Mouse (Mus musculus): ENCODE results near the gene Gm11146. TPM values are rescaled to one million over a fixed set of nuclear protein-coding genes. Genes with fewer than 3 reads are reported as not detected.

Gene Gm11146
- total RNA-seq (2021): not detected
- long read RNA-seq, experiment 1, partial matches to known transcripts: 0 of 3 reads
- long read RNA-seq, experiment 1, other reads (novel, unspliced or antisense): 3 of 3 reads
- long read RNA-seq, experiment 2: 0 reads

DNA sequence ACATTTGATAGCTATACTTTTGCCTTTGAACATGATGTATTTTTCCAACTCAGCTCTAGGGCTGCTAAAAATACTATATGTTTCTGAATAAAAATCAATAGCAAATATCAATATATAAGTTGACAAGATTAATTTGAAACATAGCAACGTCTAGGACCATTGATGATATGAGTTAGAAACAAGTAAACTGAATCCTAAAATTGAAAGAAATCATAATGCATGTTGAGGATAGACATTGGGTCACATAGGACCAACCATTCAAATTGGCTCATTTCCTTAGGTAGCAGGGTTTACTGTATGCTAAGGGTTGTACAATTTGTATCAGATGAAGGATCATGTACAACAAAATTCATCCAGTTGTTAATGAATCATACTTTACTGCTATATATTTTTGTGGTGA is at the start of gene Gm11146:
Gene Gm11146, minus strand, starts transcription at position 101 of the 400 bp plus-strand sequence.
- DNase-seq (ENCODE audit: low spot score in 2 of 2): no peak

DNA sequence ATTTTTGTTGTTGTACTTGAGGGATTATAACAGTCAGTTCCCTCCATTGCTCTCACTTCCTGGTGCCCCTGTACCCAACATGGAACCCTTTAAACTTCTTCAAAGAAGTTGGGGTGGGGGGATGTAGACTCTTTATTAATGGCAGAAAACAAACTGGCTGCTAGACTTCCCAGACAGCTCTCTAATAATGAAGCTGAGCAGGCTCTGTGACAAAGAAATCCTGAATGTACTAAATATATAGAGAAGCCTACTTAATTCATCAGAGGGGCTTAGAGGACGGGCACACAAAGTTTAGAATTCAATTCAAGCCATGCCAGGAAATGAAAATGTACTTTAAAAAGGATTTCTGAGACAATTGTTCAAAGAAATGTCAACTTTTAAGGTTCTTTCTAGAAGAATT is 48.7 kb upstream of the Gm11146 start:
- DNase-seq (ENCODE audit: low spot score in 2 of 2): no peak

DNA sequence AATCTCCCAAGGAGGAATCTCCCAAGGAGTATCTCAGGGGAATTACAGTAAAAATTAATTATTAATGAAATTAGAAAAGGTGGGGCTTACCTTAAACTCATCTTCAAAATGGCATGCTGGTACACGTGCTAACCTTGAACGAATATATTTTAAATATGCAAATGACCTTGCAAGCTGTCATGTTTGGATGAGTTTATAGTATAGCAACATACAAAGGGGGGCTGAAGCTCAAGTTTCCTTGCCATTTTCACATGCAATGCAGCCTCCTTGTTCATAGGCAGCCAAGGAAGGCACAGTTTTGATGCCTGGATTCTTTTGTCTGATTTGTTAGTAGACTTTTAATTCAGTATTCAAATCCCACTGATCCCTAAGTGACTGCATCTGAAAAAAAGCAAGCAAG is 47.1 kb upstream of the Gm11146 start:
- DNase-seq (ENCODE audit: low spot score in 2 of 2): no peak

DNA sequence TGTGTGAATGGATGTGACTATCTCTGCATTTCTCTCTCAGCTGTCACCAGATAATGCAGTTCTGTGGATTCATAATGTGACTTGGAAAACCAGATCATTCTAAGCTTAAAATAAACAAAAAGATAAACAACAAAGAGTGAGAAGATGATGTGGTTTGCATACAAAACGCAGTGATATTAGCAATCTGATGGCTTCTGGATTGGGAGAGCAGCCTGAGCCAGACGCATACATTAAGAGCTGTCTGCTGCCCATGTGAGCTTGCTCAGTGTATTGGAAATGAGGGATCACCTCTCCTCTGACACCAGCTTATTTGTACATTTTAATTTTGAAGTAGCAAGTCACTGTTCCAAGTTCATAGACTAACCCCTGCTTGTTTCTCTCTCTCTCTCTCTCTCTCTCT is 46.3 kb upstream of the Gm11146 start:
- DNase-seq (ENCODE audit: low spot score in 2 of 2): no peak

DNA sequence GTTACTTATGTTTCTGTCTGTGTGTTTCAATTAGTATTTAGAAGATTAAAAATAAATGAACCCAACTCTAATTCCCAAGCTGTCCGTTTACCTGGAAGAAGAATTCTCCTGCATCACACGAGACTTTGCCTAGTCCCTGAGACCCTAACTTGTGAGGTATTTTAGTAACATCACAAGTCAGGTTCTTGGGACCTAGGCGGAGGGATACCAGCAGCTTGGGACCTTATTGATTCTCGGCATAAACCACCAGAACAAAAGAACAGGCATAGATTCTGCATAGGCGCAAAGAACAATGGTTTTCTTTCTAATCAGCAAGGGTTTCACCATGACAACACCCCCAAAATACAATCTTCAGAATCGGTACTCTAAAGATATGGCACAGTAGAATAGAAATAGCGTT is 44.3 kb upstream of the Gm11146 start:
- no peak for DNase-seq (ENCODE audit: low spot score in 2 of 2)

DNA sequence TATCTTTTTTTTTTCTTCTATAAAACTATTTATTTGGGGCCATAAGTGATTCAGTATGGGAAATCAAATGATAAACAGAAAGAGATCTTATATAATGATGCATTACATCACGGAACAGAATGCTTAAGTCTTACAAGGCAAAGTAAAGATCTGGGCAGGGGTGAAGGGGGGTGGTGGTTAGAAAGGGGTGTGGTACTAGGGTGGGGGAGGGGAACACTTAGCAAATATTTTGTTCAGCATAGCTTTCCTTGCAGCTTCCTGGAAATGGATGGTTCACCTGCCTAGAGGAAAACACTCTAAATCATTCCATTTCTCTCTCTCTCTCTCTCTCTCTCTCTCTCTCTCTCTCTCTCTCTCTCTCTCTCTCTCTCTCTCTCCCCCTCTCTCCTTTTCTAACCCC is 43.1 kb upstream of the Gm11146 start:
- DNase-seq (ENCODE audit: low spot score in 2 of 2): no peak

DNA sequence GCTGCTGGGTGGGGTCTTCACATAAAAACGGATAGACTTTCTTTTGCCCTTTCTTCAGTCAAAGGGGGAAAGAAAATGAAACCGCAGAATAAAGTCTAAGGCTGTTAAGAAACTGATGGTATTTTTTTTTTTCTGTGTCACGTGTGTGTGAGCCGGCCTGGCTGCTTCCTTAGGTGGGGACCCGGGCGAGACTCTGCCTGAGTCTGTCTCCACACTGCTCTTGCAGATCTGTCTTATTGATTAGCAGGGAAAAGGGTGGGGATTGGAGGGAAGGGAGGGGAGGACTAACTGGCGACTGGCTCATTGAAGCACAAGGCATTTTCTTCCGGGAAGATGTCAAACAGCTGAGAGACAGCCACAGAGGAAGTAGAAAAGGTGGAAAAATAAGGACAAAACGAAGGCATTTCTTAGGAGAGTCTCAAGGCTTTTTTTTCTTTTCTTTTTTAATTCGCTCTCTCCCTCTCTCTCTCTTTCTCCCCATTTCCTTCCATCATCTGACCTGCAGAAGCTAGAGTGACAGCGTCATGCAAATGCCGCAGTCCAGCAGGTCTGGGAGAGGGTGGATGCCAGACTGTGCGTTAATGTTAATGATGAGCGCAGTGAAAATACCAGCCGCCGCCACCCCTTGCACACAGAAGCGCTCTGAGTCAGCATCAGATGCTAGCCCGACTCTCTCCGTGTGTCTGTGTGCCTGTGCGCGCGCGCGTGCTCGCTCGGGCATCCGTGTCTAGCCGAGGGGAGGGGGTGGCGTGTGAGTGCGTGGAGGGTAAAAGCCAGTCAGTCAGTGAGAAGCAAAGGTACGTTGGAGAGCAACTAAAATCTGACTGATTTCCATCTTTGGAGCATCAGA is 42.2 kb upstream of the Gm11146 start:
- DNase-seq (ENCODE audit: low spot score in 2 of 2): peak; percentile 31 to 68

DNA sequence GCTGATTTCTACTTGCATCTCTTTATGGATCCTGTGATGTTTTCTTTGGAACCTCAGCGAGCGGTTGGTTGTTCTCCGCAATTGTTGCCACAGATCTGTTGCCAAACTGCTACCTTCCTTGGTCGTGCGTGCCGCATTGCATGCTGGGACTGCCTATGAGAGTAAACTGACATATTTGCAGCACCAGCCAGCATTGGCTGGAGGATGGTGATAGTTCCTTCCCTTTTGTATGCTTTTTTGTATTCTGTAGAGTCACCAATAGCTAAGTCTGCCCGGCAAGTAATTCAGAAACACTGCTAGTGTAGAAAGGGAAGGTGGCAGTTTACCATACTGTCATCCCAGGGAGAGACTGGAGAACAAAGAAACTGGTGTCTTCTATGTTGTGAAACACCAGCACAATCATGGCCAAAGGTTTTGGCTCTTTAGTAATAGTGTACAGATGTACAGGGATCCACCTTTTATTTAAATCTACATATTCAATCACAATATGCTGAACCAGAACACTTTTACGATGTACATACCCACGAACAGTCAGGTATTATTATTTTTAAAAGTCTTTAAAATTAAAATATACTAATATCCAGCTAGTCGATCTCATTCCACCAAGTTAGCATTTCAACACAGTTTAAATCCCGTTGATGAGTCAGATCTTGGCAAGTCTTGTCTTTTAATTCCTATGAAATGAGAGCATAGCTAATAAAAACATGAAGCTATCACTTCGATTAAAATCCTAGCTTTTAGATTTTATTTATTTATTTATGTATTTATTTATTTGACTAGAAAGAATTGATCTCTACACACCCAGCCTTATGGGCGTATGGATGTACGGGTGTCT is 41.4 kb upstream of the Gm11146 start:
- no peak for DNase-seq (ENCODE audit: low spot score in 2 of 2)

DNA sequence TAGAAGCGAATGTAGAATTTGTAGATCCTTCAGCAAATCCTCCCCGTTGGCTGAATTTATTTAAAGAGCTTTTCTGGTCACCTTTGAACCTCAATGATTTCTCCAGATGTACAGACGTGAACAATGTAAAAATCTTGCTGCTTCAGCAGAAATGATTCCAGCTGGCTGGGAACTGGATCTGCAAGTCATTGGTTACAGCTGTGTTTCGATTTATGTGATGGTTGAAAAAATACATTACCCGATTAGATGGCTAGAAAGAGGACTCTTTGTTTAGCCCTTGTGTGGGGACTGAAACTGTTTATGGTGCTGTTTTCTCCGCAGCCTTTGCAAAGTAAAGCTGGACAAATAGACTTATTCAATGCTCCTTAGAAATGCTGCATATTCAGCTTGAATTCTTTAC is 34.6 kb upstream of the Gm11146 start:
- DNase-seq (ENCODE audit: low spot score in 2 of 2): peak in 1 of 2 experiments; percentile 53

DNA sequence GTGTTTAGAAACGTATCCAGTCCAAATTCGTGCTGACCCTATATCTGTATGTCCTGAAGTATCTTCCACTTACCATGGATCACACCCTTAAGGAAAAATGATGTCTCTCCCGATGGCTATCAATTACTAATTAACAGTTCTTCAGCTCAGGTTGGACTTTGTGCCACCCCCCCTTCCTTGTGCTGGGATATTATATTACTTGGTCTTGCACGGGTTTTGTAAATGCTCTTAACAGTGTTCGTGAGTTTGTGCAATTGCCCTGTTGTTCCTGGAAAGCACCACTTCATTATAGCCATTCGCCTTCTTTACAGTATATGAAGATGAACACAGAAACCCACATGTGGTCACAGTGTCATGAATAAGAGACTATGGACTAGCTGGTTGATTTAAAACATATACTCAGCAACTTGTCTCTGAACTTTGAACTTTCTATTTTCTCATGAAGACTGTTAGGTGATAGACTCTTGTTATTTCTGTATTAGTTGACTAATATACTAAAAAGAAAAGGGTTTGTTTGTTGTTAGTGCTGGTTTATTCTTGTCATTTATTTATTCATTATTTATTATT is 30.5 kb upstream of the Gm11146 start:
- no peak for DNase-seq (ENCODE audit: low spot score in 2 of 2)

DNA sequence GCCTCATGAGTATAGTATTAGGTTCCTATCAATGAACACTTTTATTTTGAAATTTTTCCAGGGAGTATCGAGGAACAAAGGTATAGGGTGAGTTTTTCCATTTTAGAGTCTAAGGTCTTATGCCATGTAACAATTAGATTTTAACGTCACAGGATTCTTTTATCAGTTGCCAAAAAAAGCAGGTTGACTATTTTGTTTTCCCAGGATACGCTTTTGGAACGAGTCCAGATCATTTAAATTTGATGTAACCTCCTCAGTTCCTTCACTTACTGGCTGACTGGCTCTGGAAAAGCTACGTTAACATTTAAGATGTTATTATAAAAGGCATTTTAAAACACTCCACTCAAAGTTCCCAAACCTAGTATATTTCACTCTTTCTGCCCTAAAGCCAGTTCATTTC is 20.8 kb upstream of the Gm11146 start:
- no peak for DNase-seq (ENCODE audit: low spot score in 2 of 2)

DNA sequence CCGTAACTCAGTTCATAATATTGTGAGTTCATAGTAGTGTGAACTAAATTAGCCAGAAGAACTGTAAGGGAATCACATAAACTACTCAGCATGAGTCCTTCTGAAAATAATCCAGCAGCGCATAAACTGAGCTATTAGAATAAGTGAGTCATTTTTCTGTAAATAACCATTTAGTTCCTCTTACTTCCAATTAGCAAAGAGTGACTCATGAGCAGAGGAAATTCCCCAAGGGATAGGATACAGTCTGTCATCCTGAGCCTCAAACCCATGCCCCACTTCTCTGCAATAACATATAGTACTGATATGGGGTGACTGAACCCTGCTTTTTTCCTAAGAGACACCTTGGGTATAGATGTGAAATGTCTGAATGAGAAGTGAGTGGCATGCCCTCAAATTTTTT is 687 bp upstream of the Gm11146 start:
- no peak for DNase-seq (ENCODE audit: low spot score in 2 of 2)

DNA sequence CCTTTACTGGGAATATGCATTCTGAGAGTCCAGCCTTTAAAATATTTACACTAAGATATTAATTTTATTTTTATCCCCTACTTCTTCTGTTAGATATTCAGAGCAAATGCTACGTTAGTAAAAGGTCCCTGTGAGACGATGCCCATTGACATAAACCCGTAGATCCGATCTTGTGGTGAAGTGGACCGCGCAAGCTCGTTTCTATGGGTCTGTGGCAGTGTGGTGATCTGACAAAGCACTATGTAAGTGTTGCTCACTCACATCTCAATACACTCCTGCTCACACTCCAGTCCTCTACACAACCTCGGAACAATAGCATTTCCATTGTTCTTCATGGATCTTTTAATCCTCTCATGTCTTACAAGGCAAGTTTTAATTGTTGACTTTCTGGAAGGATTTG is 3.1 kb downstream of the Gm11146 start:
- DNase-seq (ENCODE audit: low spot score in 2 of 2): no peak

DNA sequence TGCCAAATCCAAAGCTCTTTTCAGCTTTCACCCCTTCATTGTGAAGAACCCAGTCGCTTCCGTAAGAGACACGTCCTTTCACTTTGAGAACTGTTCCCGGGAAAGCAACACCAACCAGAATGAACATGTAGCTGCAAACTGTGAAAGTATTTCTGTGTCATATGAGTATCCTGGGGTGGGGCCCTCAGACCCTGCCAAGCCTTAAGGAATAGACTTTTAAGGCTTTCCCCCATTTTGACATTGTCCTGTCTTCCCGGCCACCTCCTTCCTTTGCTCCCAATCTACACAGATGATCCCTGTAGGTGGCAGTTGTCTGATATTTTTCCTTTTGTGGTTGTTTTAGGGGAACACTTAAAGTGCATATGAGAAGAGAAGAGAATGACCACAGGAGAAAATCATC is 5.3 kb downstream of the Gm11146 start:
- no peak for DNase-seq (ENCODE audit: low spot score in 2 of 2)

DNA sequence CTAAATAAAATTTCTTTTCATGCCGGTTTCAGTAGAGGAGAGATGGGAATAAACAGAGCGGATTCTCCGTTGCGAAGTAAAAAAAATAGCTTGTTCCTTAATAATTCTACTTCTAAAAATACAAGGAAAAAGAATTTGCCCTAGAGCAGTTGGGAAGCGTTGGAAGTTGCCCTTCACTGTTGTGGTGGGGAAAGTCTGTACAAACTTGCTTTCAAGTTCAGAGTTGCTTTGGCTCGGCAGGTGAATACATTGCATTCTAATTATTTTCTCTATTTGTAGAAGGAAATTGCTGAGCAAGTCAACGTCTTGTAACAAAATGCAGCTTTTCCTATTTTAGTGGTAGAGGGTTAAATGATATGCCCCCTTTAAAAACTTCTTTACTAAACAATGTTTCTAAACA is 6.2 kb downstream of the Gm11146 start:
- DNase-seq (ENCODE audit: low spot score in 2 of 2): no peak

DNA sequence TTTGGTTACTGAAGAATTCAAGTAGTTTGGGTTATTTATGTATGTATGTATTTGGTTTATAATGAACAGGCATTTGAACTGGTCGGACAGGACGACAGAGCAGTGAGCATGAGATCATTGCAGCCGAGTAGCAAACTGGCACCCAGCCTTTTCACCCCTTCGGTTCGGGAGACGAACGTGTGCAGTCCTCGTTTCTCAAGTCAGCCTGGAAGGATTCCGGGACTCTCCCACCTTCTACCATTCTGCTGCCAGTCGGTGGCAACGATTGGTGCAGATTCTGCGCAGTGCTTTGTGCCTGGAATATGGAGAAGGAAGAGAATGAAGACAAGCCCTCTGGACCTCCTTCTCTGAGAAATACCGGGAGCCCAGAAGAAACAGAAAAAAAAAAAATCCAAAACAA is 7.3 kb downstream of the Gm11146 start:
- peak; percentile 16 to 52 for DNase-seq (ENCODE audit: low spot score in 2 of 2)

DNA sequence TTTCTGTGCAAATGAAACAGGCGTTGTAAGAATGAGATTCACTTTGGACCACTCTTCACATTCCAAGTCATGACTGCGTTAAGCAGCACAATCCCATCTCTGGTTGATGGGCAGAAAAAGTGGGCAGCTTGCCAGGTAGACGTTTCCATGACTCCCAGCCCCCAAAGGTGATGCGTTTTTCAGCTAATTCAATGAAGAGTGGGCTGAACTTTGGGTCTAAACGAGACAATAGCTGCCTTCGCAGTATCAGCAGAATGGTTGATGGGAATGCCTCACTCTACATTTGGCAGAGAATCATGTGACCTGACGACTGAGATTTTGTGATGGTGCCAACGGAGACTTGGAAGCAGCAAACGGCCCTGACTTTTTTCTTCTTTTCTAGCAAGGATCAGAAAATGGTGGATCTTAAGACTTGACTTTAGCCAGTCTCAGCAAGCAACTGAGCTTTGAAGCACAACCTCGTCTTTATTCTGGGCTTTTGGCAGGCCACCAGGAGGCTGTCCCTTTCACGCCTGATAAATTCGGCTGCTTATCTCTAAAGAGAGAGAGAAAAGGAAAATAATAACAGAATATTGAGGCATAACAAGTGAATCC is 8.0 kb downstream of the Gm11146 start:
- DNase-seq (ENCODE audit: low spot score in 2 of 2): peak; percentile 45 to 65

DNA sequence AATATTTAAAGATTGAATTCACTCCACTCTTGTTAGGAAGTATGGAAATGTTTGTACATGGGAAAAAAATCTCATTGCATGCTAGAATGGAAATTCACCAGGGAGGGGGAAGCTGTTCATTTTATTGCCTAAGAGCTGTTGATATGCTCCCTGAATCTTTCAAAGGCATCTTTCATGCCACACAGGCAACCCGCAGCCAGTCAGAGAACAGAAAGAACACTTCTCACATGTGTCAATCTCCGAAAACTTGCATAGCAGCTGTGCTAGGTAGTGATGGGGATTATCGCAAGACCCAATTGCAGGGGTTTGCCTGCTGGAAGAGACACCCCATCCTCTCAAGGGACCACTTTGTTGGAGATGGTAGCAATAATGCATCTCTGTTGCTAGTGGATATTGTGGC is 8.9 kb downstream of the Gm11146 start:
- no peak for DNase-seq (ENCODE audit: low spot score in 2 of 2)

DNA sequence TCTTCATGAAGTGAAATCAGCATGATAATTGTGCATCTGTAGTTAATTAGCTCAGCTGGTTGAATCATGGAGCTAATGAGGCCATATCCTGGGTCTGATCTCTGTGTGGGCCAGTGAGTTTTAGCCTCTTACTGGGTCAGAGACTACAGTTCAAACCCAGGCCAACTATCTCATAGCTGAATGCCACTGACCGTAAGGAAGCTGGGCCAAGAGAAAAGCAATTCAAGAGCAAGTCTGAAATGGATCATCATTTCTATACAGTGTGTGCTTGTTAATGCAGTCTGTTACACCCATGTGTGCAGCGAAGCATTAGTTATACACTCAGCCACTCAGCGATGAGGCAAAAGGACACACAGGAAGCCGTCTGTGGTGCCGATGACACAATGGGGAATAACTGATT is 28.9 kb downstream of the Gm11146 start:
- DNase-seq (ENCODE audit: low spot score in 2 of 2): no peak

DNA sequence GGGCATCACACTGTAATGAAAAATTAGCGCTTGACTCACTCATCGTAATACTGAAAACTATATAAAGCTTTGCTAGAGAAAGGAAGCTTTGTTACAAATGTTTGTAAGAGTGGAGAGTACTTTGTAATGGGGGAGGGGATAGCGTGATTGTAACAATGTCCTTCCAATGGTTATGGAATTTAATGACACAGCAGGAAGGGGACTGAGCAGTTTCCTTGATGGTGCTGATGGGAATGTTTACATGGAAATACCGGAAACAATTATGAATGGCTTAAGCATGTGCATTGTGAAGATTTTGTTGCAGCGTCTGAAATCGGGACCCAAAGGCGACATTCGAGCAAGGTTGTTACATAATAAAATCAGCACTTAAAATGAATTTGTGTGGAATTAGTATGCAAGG is 32.4 kb downstream of the Gm11146 start:
- DNase-seq (ENCODE audit: low spot score in 2 of 2): no peak

DNA sequence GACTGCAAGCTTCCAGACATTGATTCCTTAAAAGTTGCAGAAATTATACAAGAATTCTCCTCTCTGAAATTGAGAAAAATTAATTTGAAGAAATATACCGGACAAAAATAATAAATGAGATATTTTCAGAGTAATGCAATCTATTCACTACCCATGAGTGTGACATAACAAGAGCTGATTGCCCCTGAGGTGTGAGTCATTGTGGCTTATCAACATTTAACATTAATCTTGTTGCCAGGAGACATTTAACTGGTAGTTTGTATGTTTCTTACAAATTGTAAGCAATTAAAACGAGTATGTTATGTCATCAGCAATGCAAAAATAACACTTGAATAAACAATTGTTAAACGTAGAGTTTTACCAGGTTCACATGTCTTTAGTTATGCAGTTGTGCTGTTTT is 33.5 kb downstream of the Gm11146 start:
- no peak for DNase-seq (ENCODE audit: low spot score in 2 of 2)

DNA sequence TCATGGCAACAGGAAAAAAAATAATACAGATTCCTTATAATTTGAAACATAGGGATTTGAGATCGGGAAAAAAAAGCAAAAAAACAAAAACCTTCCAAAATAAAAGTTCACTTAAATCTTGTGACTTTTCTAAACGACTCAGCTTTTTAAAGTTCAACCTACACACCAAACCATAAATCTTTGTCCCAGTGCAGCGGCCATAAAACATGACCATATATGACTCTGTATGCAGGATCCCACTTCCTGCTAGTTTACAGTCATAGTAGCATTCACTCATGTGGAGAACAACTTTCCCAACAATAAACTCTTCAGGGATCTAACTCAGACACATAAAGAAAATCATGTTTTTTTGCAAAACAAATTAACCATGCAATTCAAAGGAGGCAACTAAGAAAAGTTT is 39.0 kb downstream of the Gm11146 start:
- no peak for DNase-seq (ENCODE audit: low spot score in 2 of 2)

Measured in gastrocnemius, postnatal 4 days (tissue).